In the genomic region with DNA sequence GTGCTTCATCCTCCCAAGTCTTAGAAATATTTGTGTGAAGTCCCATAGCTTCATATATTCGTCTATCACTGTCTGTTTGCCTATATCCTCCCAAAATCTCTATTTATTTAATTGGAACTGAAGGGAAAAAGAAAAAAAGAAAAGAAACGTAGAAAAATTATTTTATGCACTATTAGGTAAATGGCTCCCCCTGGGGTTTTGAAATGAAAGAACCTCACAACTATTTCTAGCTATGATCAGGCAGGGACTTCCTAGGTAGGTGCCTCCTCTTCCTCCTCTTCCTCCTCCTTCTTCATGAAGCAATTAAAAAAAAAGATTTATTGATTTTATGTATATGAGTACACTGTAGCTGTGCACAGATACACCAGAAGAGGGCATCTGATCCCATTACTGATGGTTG, we compare ENCODE assay signal across 39 mouse cellular contexts. TPM values are rescaled to one million over a fixed set of nuclear protein-coding genes. Genes with fewer than 3 reads are reported as not detected.
"Had no signal": no experiment of that assay in that cellular context is flagged by ENCODE, and none has a peak within 500 bp of the region (broad histone marks: within the 10 kb centered on the region; RNA-seq: fewer than 3 reads in every experiment).

No protein-coding gene starts in this region.

- H3K9ac ChIP-seq: embryonic facial prominence, embryonic 12.5 days; embryonic facial prominence, embryonic 13.5 days; embryonic facial prominence, embryonic 15.5 days; forebrain, embryonic 12.5 days; forebrain, embryonic 13.5 days; forebrain, embryonic 15.5 days; forebrain, postnatal 0 days had no signal

- DNase-seq: cerebellum, adult 8-10 months; cerebellum, adult 9-10 months; cerebellum, adult 9-11 months; cerebellum, postnatal 10 days; cerebellum, postnatal 14 days; cerebellum, postnatal 25 days; cerebellum, postnatal 36 days; embryo, embryonic 11 days; forebrain, postnatal 0 days; gastrocnemius, adult 2 months; gastrocnemius, postnatal 10 days; gastrocnemius, postnatal 14 days; gastrocnemius, postnatal 25 days; gastrocnemius, postnatal 36 days; heart, adult 11 months; heart, adult 18-20 months had no signal

- H3K4me1 ChIP-seq: embryonic facial prominence, embryonic 10.5 days; embryonic facial prominence, embryonic 12.5 days; embryonic facial prominence, embryonic 13.5 days; embryonic facial prominence, embryonic 15.5 days; forebrain, embryonic 10.5 days; forebrain, embryonic 12.5 days; forebrain, embryonic 13.5 days; forebrain, embryonic 15.5 days; heart, embryonic 10.5 days had no signal

- H3K27me3 ChIP-seq: embryonic facial prominence, embryonic 12.5 days; embryonic facial prominence, embryonic 13.5 days; embryonic facial prominence, embryonic 15.5 days; forebrain, embryonic 12.5 days; forebrain, embryonic 13.5 days; forebrain, embryonic 15.5 days had no signal

- ATAC-seq: forebrain, embryonic 13.5 days; forebrain, embryonic 14.5 days; forebrain, embryonic 15.5 days; forebrain, embryonic 16.5 days; forebrain, postnatal 0 days had no signal

- H3K27ac ChIP-seq: embryonic facial prominence, embryonic 10.5 days; embryonic facial prominence, embryonic 12.5 days; embryonic facial prominence, embryonic 13.5 days; embryonic facial prominence, embryonic 15.5 days; forebrain, embryonic 10.5 days; forebrain, embryonic 12.5 days; forebrain, embryonic 13.5 days; forebrain, embryonic 15.5 days; gastrocnemius, adult 2 months; heart, embryonic 10.5 days had no signal

- H3K36me3 ChIP-seq: embryonic facial prominence, embryonic 10.5 days; embryonic facial prominence, embryonic 12.5 days; embryonic facial prominence, embryonic 13.5 days; embryonic facial prominence, embryonic 15.5 days; forebrain, embryonic 10.5 days; forebrain, embryonic 12.5 days; forebrain, embryonic 15.5 days; heart, embryonic 10.5 days had no signal

- H3K4me3 ChIP-seq: embryonic facial prominence, embryonic 10.5 days; embryonic facial prominence, embryonic 12.5 days; embryonic facial prominence, embryonic 13.5 days; embryonic facial prominence, embryonic 15.5 days; erythroblast, embryonic 14.5 days; forebrain, embryonic 10.5 days; forebrain, embryonic 12.5 days; forebrain, embryonic 13.5 days; forebrain, embryonic 15.5 days; gastrocnemius, adult 2 months; heart, embryonic 10.5 days had no signal

RNA-seq across cellular contexts. Expression of gene Gm21961, which starts 34.7 kb away (rescaled TPM):
- total RNA-seq: common myeloid progenitor, adult 5-6 weeks; forebrain, postnatal 0 days; gastrocnemius, adult 18-20 months; gastrocnemius, adult 2 months; gastrocnemius, adult 8-10 months; gastrocnemius, postnatal 10 days; gastrocnemius, postnatal 14 days; gastrocnemius, postnatal 25 days; gastrocnemius, postnatal 36 days; gastrocnemius, postnatal 4 days; granulocyte monocyte progenitor cell, adult 5-6 weeks; heart, adult 18-20 months had no signal
- polyA plus RNA-seq: cortical plate, adult 2 months; embryonic facial prominence, embryonic 10.5 days; embryonic facial prominence, embryonic 11.5 days; embryonic facial prominence, embryonic 12.5 days; embryonic facial prominence, embryonic 13.5 days; embryonic facial prominence, embryonic 14.5 days; embryonic facial prominence, embryonic 15.5 days; erythroblast, embryonic 14.5 days; forebrain, embryonic 10.5 days; forebrain, embryonic 11.5 days; forebrain, embryonic 12.5 days; forebrain, embryonic 13.5 days; forebrain, embryonic 14.5 days; forebrain, embryonic 15.5 days; forebrain, embryonic 16.5 days; forebrain, postnatal 0 days; frontal cortex, adult 2 months; gonadal fat pad, adult 2 months; heart, embryonic 10.5 days had no signal
